Mouse (Mus musculus) ES-E14 (cell line): Measurements from ENCODE around the gene Plcl1. TPM values are rescaled to one million over a fixed set of nuclear protein-coding genes. Genes with fewer than 3 reads are reported as not detected.
A peak's percentile ranks its signal among the peaks of the same experiment; 100 is the strongest.

Experiments used
- DNase-seq: peaks from one replicate; pipeline ENCODE4 v3.0.0-alpha.2; 2013; ENCODE audit warnings: low read depth, low spot score
- H3K27ac ChIP-seq: 2 replicates; pipeline ENCODE4 v1.5.1; 2012; ENCODE audit warnings: low read depth, mild to moderate bottlenecking, low read length, moderate library complexity, mixed read lengths; ENCODE audit not compliant: poor library complexity, insufficient read depth, severe bottlenecking
- H3K36me3 ChIP-seq: 2 replicates; pipeline ENCODE4 v1.6.1; 2012; ENCODE audit warnings: mild to moderate bottlenecking, low read length, moderate library complexity, mixed read lengths; ENCODE audit not compliant: control insufficient read depth, poor library complexity, insufficient read depth, severe bottlenecking
- H3K4me1 ChIP-seq, 2 experiments: fragments of 150-350 bp in 1 of 2; sonication (generic) in 1 of 2; 2 replicates each; pipeline ENCODE4 v1.6.1; 2012; ENCODE audit warnings: low read length in 2 of 2, mild to moderate bottlenecking in 1 of 2, mixed read lengths in 1 of 2; ENCODE audit not compliant: control insufficient read depth in 2 of 2, insufficient read depth in 2 of 2, poor library complexity in 1 of 2
- H3K4me3 ChIP-seq, 2 experiments: fragments of 150-350 bp in 1 of 2; sonication (generic) in 1 of 2; 2 replicates each; pipeline ENCODE4 v1.5.1; 2012; ENCODE audit warnings: low read length in 2 of 2, low read depth in 1 of 2, mild to moderate bottlenecking in 1 of 2, mixed read lengths in 1 of 2; ENCODE audit not compliant: insufficient read depth in 1 of 2, poor library complexity in 1 of 2, severe bottlenecking in 1 of 2
- H3K9ac ChIP-seq: 2 replicates; pipeline ENCODE4 v1.6.1; 2012; ENCODE audit warnings: low read depth, mild to moderate bottlenecking, low read length, mixed read lengths; ENCODE audit not compliant: poor library complexity, insufficient read depth, severe bottlenecking
- H3K9me3 ChIP-seq: fragments of 150-350 bp; sonication (generic); 2 replicates; pipeline ENCODE4 v1.6.1; 2012; ENCODE audit warnings: low read depth, mild to moderate bottlenecking, low read length; ENCODE audit not compliant: control insufficient read depth, insufficient read depth
- CHD2 ChIP-seq: IDR thresholded peaks from 2 replicates; pipeline ENCODE4 v1.6.1; 2014; ENCODE audit warnings: mild to moderate bottlenecking, low read depth, low read length, inconsistent platforms
- HCFC1 ChIP-seq: IDR thresholded peaks from 2 replicates; pipeline ENCODE4 v1.6.1; 2012; ENCODE audit warnings: low read length, inconsistent platforms, borderline replicate concordance; ENCODE audit not compliant: insufficient read depth
- MAFK ChIP-seq: IDR thresholded peaks from 2 replicates; pipeline ENCODE4 v1.6.1; 2014; ENCODE audit warnings: mild to moderate bottlenecking, low read depth, low read length, inconsistent platforms; ENCODE audit not compliant: insufficient read depth
- ZC3H11A ChIP-seq: IDR thresholded peaks from 2 replicates; pipeline ENCODE4 v1.6.1; 2012; ENCODE audit warnings: low read depth, mild to moderate bottlenecking, inconsistent platforms, low read length, borderline replicate concordance
- ZNF384 ChIP-seq: IDR thresholded peaks from 2 replicates; pipeline ENCODE4 v1.6.1; 2012; ENCODE audit warnings: low read depth, low read length, inconsistent platforms
- in situ Hi-C, 2 experiments: fragments of 600-800 bp; cut with MboI; formaldehyde crosslinking; loops; one replicate each; pipeline ENCODE4 v1.15.1; 2025; ENCODE audit warnings: low sequenced_read_pairs in 2 of 2, inconsistent platforms in 1 of 2; ENCODE audit not compliant: unreplicated experiment in 2 of 2
- total RNA-seq: library from RNA; depleted of rRNA; stranded (reverse); fragments of 300-350 nt; gene quantifications from 2 replicates; pipeline ENCODE4 v1.2.3, GENCODE M21; 2012

Plcl1 gene
- total RNA-seq, 1 experiment, result 0.49 TPM

GRCm38 (mm10) chr1:55445689-55446044 is 39.9 kb downstream of the Plcl1 start:
- H3K9ac ChIP-seq, result no peak overlapping the region
- no peak for DNase-seq
- H3K4me3 ChIP-seq, result no peak overlapping the region
- in situ Hi-C loops, result no loop called here
- H3K36me3 ChIP-seq, result no peaks in the 10 kb centered on the region
- H3K9me3 ChIP-seq, result no peaks in the 10 kb centered on the region
- TF ChIP-seq CHD2 (no peak), ZC3H11A (no peak), ZNF384 (no peak), HCFC1 (no peak), MAFK (no peak)
- no peaks in the 10 kb centered on the region for H3K4me1 ChIP-seq
- H3K27ac ChIP-seq, result no peak overlapping the region

- in situ Hi-C loops, result no loop called here
Observed at GRCm38 (mm10) chr1:55446273-55446672, 40.6 kb downstream of the Plcl1 start.

DNA sequence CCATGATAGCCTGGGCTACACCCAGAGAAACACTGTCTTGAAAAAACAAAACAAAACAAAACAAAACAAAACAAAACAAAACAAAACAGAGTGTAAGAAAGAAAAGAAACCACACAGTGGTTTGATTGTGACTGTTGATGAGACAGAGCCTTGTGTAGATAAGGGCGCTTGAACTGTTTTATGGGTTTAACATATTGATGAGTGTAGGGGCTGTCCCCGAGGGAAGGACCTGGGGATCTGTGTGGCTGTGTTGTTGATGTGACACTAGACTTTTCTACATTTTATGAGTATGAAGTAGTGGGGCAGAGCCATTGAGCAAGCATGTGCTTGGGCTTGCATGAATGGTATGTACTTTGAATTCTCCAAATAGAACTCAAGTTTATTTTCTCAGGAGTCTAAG is 41.2 kb downstream of the Plcl1 start:
- Histone ChIP-seq H3K27ac (no peak overlapping the region), H3K4me3 (no peak overlapping the region), H3K9ac (no peak overlapping the region), H3K4me1 (no peaks in the 10 kb centered on the region), H3K9me3 (no peaks in the 10 kb centered on the region), H3K36me3 (no peaks in the 10 kb centered on the region)
- TF ChIP-seq MAFK (no peak), ZC3H11A (no peak), ZNF384 (no peak), CHD2 (no peak), HCFC1 (no peak)
- in situ Hi-C loops, result no loop called here
- DNase-seq, result no peak

More at GRCm38 (mm10) chr1:55446273-55446672, 40.6 kb downstream of the Plcl1 start:
- H3K9me3 ChIP-seq, result no peaks in the 10 kb centered on the region
- H3K36me3 ChIP-seq, result no peaks in the 10 kb centered on the region
- no peak overlapping the region for H3K4me3 ChIP-seq
- no peak for DNase-seq
- H3K4me1 ChIP-seq, result no peaks in the 10 kb centered on the region
- H3K27ac ChIP-seq, result no peak overlapping the region
- no peak for TF ChIP-seq ZC3H11A
- no peak for TF ChIP-seq CHD2
- TF ChIP-seq HCFC1, result no peak
- no peak for TF ChIP-seq MAFK
- TF ChIP-seq ZNF384, result no peak
- no peak overlapping the region for H3K9ac ChIP-seq

GRCm38 (mm10) chr1:55447661-55448060 is 41.9 kb downstream of the Plcl1 start:
- Histone ChIP-seq H3K27ac (no peak overlapping the region), H3K9ac (no peak overlapping the region), H3K4me3 (no peak overlapping the region), H3K36me3 (no peaks in the 10 kb centered on the region), H3K9me3 (no peaks in the 10 kb centered on the region), H3K4me1 (no peaks in the 10 kb centered on the region)
- DNase-seq, result peak; percentile 40
- TF ChIP-seq ZC3H11A (no peak), CHD2 (no peak), HCFC1 (no peak), MAFK (no peak), ZNF384 (no peak)
- in situ Hi-C loops, result no loop called here

- TF ChIP-seq MAFK (no peak), HCFC1 (no peak), ZC3H11A (no peak), CHD2 (no peak), ZNF384 (no peak)
- no peak overlapping the region for H3K27ac ChIP-seq
- H3K4me1 ChIP-seq, result no peaks in the 10 kb centered on the region
- H3K36me3 ChIP-seq, result no peaks in the 10 kb centered on the region
- no peak for DNase-seq
- no peak overlapping the region for H3K4me3 ChIP-seq
- in situ Hi-C loops, result no loop called here
- H3K9ac ChIP-seq, result no peak overlapping the region
- H3K9me3 ChIP-seq, result no peaks in the 10 kb centered on the region
Observed at GRCm38 (mm10) chr1:55448104-55448503, 42.4 kb downstream of the Plcl1 start.
